Mouse (Mus musculus) hindbrain, postnatal 0 days (tissue): ENCODE results near the gene Nkx2-2. TPM values are rescaled to one million over a fixed set of nuclear protein-coding genes. Genes with fewer than 3 reads are reported as not detected.

Experiments used
- ATAC-seq: fragments of 200-750 bp; cut with Nextera tagmentation; 2 replicates; pipeline ENCODE4 v1.8.0; 2017; ENCODE audit warnings: mild to moderate bottlenecking, moderate TSS enrichment, moderate library complexity
- DNase-seq: peaks from one replicate; pipeline ENCODE4 v3.0.0-alpha.2; 2015; ENCODE audit warnings: low spot score
- H3K27ac ChIP-seq: fragments of 300-500 bp; sonication (generic); 2 replicates; pipeline ENCODE4 v1.5.1; 2014; ENCODE audit warnings: mild to moderate bottlenecking
- H3K27me3 ChIP-seq: fragments of 300-500 bp; sonication (generic); 2 replicates; pipeline ENCODE4 v1.6.1; 2014; ENCODE audit warnings: low read length, mixed read lengths; ENCODE audit not compliant: insufficient read depth
- H3K36me3 ChIP-seq: fragments of 300-500 bp; sonication (generic); 2 replicates; pipeline ENCODE4 v1.6.1; 2014; ENCODE audit warnings: low read length, mixed read lengths; ENCODE audit not compliant: insufficient read depth
- H3K4me1 ChIP-seq: fragments of 300-500 bp; sonication (generic); 2 replicates; pipeline ENCODE4 v1.6.1; 2014; ENCODE audit warnings: antibody characterized with exemption, low read length, mixed read lengths; ENCODE audit not compliant: insufficient read depth
- H3K4me2 ChIP-seq: fragments of 300-500 bp; sonication (generic); 2 replicates; pipeline ENCODE4 v1.6.1; 2014; ENCODE audit warnings: low read depth, mild to moderate bottlenecking, low read length, moderate library complexity, mixed read lengths
- H3K4me3 ChIP-seq: fragments of 300-500 bp; sonication (generic); 2 replicates; pipeline ENCODE4 v1.5.1; 2014; ENCODE audit warnings: low read length
- H3K9ac ChIP-seq: fragments of 300-500 bp; sonication (generic); replicated peaks from 2 replicates; pipeline ENCODE4 v1.6.1; 2014; ENCODE audit warnings: mild to moderate bottlenecking, low read length, moderate library complexity, mixed read lengths
- H3K9me3 ChIP-seq: fragments of 300-500 bp; sonication (generic); 2 replicates; pipeline ENCODE4 v1.6.1; 2016; ENCODE audit warnings: low read length, mixed read lengths
- CTCF ChIP-seq: IDR thresholded peaks from 2 replicates; pipeline ENCODE4 v1.5.1; 2016; ENCODE audit warnings: antibody characterized with exemption, control low read depth, low read depth
- WGBS: fragments of 180-500 bp; shearing (Covaris S2); extraction: QIAGEN DNeasy Blood & Tissue Kit; methylation state at CpG from one replicate; pipeline ENCODE4 v1.1.7; 2014; 5-methylcytosine and 5-hydroxymethylcytosine counted together
- polyA plus RNA-seq: library from polyadenylated mRNA; unstranded; fragments of >200 nt; fragmentation: Nextera tagmentation; extraction: Ambion mirVana; gene quantifications from 2 replicates; pipeline ENCODE4 v1.2.1, GENCODE M21; 2015
- total RNA-seq: library from RNA; depleted of rRNA; stranded (reverse); fragments of >200 nt; gene quantifications from 2 replicates; pipeline ENCODE4 v1.2.3, GENCODE M21; 2014; rRNA removed

Nkx2-2 gene
- 17.8 and 40.7 TPM in 2 replicates for total RNA-seq
- 10.5 and 10.9 TPM in 2 replicates for polyA plus RNA-seq

GRCm38 (mm10) chr2:147193271-147194255 lies at the start of gene Nkx2-2:
Gene Nkx2-2, minus strand, starts transcription at chr2:147194243.
- peak; percentile 68 for ATAC-seq
- peak; percentile 52 for DNase-seq
- WGBS = under 1% methylated on average over 48 of the region's 54 CpGs
- H3K27ac ChIP-seq = no peak within 1 kb of the TSS
- TF ChIP-seq CTCF = peak; percentile 45
- peak within 1 kb of the TSS; percentile 39 for H3K4me3 ChIP-seq
- H3K9me3 ChIP-seq = no peaks in the 10 kb centered on the region
- H3K4me2 ChIP-seq = peak within 1 kb of the TSS; percentile 60
- H3K4me1 ChIP-seq = peaks cover 6% of the 10 kb centered on the region; the same call in 1 of the 2 replicates
- H3K36me3 ChIP-seq = no peaks in the 10 kb centered on the region
- H3K27me3 ChIP-seq = peaks cover 90% of the 10 kb centered on the region
- H3K9ac ChIP-seq = peak within 1 kb of the TSS; percentile 19

- no peaks in the 10 kb centered on the region for H3K36me3 ChIP-seq
- H3K27ac ChIP-seq = no peak overlapping the region
- no peak for ATAC-seq
- no peaks in the 10 kb centered on the region for H3K27me3 ChIP-seq
- DNase-seq = peak; percentile 27
- no peak overlapping the region for H3K9ac ChIP-seq
- H3K4me2 ChIP-seq = 0 out of 2 replicates have a peak overlapping the region, but pooled peaks have one; percentile 5
- H3K4me3 ChIP-seq = no peak overlapping the region
- no peaks in the 10 kb centered on the region for H3K4me1 ChIP-seq
- H3K9me3 ChIP-seq = no peaks in the 10 kb centered on the region
- TF ChIP-seq CTCF = no peak
- WGBS = 26% methylated on average over 25 of the region's 25 CpGs
These were observed 41.8 kb upstream of the Nkx2-2 start for GRCm38 (mm10) chr2:147235707-147236290.

DNA sequence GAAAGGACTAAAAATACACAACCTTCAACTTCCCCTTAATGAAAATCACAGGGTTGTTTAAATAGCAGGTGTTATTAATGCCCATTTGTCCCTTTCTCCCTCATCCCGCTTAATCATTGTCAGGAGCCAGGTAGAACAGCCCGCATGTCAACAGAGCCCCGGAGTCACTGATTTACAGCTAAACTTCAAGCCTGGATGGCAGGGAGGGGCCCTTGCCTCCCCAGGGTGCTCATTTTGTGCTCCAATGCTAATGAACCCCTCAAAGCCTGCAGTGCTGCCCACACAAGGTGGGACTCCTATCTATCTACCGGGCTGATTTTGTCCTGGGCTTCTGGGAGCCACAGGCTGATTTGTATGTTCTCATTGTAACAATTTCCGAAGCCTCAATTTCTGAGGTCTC lies 37.1 kb upstream of the Nkx2-2 start:
- Histone ChIP-seq H3K4me3 (no peak overlapping the region), H3K4me1 (no peaks in the 10 kb centered on the region), H3K4me2 (no peak overlapping the region), H3K27me3 (no peaks in the 10 kb centered on the region), H3K36me3 (no peaks in the 10 kb centered on the region), H3K9ac (no peak overlapping the region), H3K9me3 (no peaks in the 10 kb centered on the region), H3K27ac (no peak overlapping the region)
- TF ChIP-seq CTCF = no peak
- WGBS = 76% methylated on average over 5 of the region's 5 CpGs
- ATAC-seq (no peak), DNase-seq (no peak)

- Histone ChIP-seq H3K9ac (no peak overlapping the region), H3K4me1 (no peaks in the 10 kb centered on the region), H3K4me2 (no peak overlapping the region), H3K27me3 (peaks cover 10% of the 10 kb centered on the region; the same call in 1 of the 2 replicates), H3K9me3 (no peaks in the 10 kb centered on the region), H3K27ac (no peak overlapping the region), H3K36me3 (no peaks in the 10 kb centered on the region), H3K4me3 (no peak overlapping the region)
- ATAC-seq = no peak
- WGBS = 24% methylated on average over 4 of the region's 4 CpGs
- TF ChIP-seq CTCF = peak; percentile 61
- peak; percentile 39 for DNase-seq
These were observed 11.1 kb upstream of the Nkx2-2 start for GRCm38 (mm10) chr2:147205076-147205615.

GRCm38 (mm10) chr2:147194711-147195615 lies 920 bp upstream of the Nkx2-2 start:
- Histone ChIP-seq H3K4me3 (peak overlapping the region; percentile 39), H3K4me1 (peaks cover 6% of the 10 kb centered on the region; the same call in 1 of the 2 replicates), H3K4me2 (peak overlapping the region; percentile 60), H3K9ac (peak overlapping the region; percentile 19), H3K36me3 (no peaks in the 10 kb centered on the region), H3K27me3 (peaks cover 90% of the 10 kb centered on the region), H3K27ac (no peak overlapping the region), H3K9me3 (no peaks in the 10 kb centered on the region)
- DNase-seq = no peak
- 1% methylated on average over 65 of the region's 71 CpGs for WGBS
- no peak for TF ChIP-seq CTCF
- ATAC-seq = peak; percentile 38; the same call in 1 of the 2 replicates

DNA sequence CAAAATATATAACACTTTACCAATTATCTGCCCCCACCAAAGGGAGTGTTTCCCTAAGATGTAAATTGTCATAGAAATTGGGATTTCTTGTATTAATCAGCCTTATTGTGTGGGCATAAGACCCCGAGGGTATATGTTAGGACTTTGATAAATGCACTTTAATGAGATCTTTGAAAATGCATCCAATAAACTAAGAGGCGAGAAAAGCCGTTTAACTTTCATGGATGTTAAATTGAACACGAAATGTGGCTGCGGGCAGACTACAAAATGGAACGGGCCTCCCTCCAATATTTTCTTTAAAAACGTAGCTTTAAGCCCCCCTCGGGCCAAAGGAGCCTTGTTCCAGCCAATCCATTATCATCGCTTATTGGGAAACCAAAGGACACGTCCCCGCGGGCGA lies 1.3 kb downstream of the Nkx2-2 start:
- H3K27me3 ChIP-seq = peaks cover 90% of the 10 kb centered on the region
- ATAC-seq = no peak
- no peak overlapping the region for H3K9ac ChIP-seq
- peaks cover 6% of the 10 kb centered on the region; the same call in 1 of the 2 replicates for H3K4me1 ChIP-seq
- no peak for TF ChIP-seq CTCF
- DNase-seq = no peak
- WGBS = 7% methylated on average over 13 of the region's 13 CpGs
- no peaks in the 10 kb centered on the region for H3K36me3 ChIP-seq
- peak overlapping the region; percentile 60 for H3K4me2 ChIP-seq
- no peak overlapping the region for H3K27ac ChIP-seq
- H3K4me3 ChIP-seq = peak overlapping the region; percentile 39
- no peaks in the 10 kb centered on the region for H3K9me3 ChIP-seq
